ENCODE assay signal across 9 mouse cellular contexts in genomic region chr17:64214599-64214998, GRCm38 (mm10).
DNase-seq lines count a peak whose midpoint lies in the region; ATAC-seq lines count a peak whose summit lies in the region.
"Had no signal": no experiment of that assay in that cellular context is flagged by ENCODE, and none has a peak within 500 bp of the region (broad histone marks: within the 10 kb centered on the region; RNA-seq: fewer than 3 reads in every experiment).

No protein-coding gene starts in this region.

- H3K36me3 ChIP-seq in embryonic facial prominence, embryonic 10.5 days (replicated peaks): no peaks in the 10 kb centered on the region
- H3K36me3 ChIP-seq in heart, embryonic 16.5 days (ENCODE audit: control insufficient read depth, insufficient read depth): no peaks in the 10 kb centered on the region

- H3K27ac ChIP-seq in embryonic facial prominence, embryonic 10.5 days (replicated peaks): peak overlapping the region; percentile 44
- H3K27ac ChIP-seq in heart, embryonic 16.5 days (ENCODE audit: low read length): peak overlapping the region; percentile 45

- ATAC-seq in heart, embryonic 16.5 days (replicated peaks; ENCODE audit: extremely low read depth, insufficient read depth, low FRiP score): peak; percentile 73
- ATAC-seq: activated CD4-positive, CD25-positive, alpha-beta regulatory T cell, adult 4 months had no signal

- no peaks in the 10 kb centered on the region for H3K9me3 ChIP-seq in embryonic facial prominence, embryonic 10.5 days
- H3K9me3 ChIP-seq in heart, embryonic 16.5 days (replicated peaks; ENCODE audit: control insufficient read depth, low read length): no peaks in the 10 kb centered on the region

- no peaks in the 10 kb centered on the region for H3K27me3 ChIP-seq in embryonic facial prominence, embryonic 10.5 days (replicated peaks; ENCODE audit: low read depth, poor library complexity, severe bottlenecking)
- no peaks in the 10 kb centered on the region for H3K27me3 ChIP-seq in heart, embryonic 16.5 days (ENCODE audit: control insufficient read depth, insufficient read depth, low read length)

- no peak overlapping the region for H3K4me2 ChIP-seq in heart, embryonic 16.5 days (ENCODE audit: low read depth, low read length)

- WGBS in embryonic facial prominence, embryonic 10.5 days: 11% methylated on average over 7 of the region's 7 CpGs
- 19% methylated on average over 7 of the region's 7 CpGs for WGBS in heart, embryonic 16.5 days

- no peak overlapping the region for H3K9ac ChIP-seq in heart, embryonic 16.5 days (ENCODE audit: low read length)

- peak; percentile 14 for DNase-seq in kidney, postnatal 14 days
- no peak for DNase-seq in kidney, adult 11 months
- peak; percentile 46 for DNase-seq in embryonic facial prominence, embryonic 10.5 days (ENCODE audit: low spot score)
- peak; percentile 36 to 75 for DNase-seq in lung, postnatal 4 days
- no peak for DNase-seq in thymus, postnatal 10 days (ENCODE audit: low spot score in 2 of 2)
- DNase-seq in spleen, postnatal 36 days (ENCODE audit: low spot score in 2 of 2): no peak
- DNase-seq: cerebellum, adult 9-10 months had no signal

- H3K4me3 ChIP-seq in embryonic facial prominence, embryonic 10.5 days: no peak overlapping the region
- no peak overlapping the region for H3K4me3 ChIP-seq in heart, embryonic 16.5 days (ENCODE audit: low read length)

- H3K4me1 ChIP-seq in embryonic facial prominence, embryonic 10.5 days: peaks cover 16% of the 10 kb centered on the region
- peaks cover 5% of the 10 kb centered on the region; the same call in 1 of the 2 replicates for H3K4me1 ChIP-seq in heart, embryonic 16.5 days (ENCODE audit: control insufficient read depth, insufficient read depth, low read length)

Comparison
In these comparisons a context has a peak if more than half of its experiments do, and no peak if none do; other contexts are left out.
1. DNase-seq: peak in kidney, postnatal 14 days (single experiment), embryonic facial prominence, embryonic 10.5 days (single experiment) and lung, postnatal 4 days (2 of 2); none in kidney, adult 11 months (single experiment), thymus, postnatal 10 days (0 of 2) and spleen, postnatal 36 days (0 of 2).